Mouse (Mus musculus): ENCODE results near the gene Nfic.

Gene Nfic

DNA sequence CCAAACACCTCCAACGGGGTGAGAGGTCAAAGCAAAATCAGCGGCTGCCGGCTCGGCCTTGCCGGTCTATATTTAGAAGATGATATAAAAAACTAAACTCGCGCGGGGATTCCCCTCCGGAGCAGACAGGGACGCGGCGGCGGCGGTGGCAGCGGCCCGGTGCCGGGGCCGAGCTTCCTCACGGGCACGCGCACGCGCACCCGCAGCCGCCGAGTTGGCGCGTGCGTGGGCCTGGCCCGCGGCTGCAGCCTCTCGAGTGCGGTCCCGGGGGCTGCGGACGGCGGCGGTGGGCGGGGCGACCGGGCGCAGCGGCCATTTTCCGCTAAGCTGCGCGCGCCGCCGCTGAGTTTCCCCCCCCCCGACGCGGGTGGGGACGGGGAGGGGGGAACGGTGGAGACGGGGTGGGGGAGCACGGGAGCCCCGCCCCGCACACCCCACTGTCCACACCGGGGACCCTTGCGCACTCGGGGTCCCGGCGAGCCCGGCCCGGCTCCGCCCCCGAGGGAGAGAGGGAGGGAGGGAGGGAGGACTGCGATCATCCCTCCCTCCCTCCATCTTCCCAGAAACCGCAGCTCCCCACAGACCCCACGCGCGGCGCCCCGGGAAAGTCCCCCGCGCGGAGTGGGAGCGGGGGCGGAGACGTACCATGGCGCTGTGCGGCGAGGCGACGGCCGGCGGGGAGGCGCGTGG lies 25.1 kb downstream of the Nfic start:
- peak; percentile 73 for DNase-seq (ENCODE audit: low spot score)

DNA sequence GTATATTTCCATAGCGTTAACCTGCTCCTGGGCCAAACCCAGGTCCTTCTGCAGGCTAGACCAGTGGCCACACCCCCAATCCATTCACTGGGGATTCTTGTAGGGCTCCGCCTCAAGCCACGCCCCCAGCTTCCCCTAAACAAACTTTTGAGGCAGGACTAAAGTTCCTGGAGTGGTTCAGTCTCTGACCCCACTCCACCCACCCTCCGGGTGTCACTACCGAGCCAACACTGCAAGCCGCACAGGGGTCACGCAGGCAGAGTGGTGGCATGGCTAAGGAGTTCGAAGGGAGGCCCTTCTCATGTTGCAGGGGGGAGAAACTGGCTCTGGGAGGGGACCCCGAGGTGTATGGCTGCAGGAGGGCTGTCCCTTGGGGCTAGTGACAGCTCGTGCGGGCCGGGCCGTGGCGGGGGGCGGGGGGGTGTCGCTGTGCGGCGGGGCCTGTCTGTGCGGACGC lies 25.8 kb downstream of the Nfic start:
- peak; percentile 89 for DNase-seq (ENCODE audit: low spot score)

DNA sequence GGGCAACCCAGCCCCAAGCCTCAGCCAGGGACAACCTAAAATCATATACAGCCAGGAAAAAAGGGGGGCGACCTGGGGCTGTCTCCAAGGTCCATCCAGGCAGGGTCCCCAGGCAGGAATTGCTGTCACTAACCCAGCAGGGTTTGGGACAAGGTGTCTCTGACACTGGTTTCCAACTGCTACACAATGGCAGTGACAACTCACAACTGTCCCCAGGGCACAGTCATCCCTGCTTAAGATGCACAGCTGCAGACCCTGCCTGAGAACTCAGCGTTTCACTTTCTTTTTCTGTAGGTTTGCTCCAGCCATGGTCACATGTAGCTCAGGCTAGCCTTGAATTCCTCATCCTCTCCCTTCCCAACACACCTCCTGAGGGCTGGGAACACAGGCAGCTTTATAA lies 26.3 kb downstream of the Nfic start:
- no peak for DNase-seq (ENCODE audit: low spot score)

DNA sequence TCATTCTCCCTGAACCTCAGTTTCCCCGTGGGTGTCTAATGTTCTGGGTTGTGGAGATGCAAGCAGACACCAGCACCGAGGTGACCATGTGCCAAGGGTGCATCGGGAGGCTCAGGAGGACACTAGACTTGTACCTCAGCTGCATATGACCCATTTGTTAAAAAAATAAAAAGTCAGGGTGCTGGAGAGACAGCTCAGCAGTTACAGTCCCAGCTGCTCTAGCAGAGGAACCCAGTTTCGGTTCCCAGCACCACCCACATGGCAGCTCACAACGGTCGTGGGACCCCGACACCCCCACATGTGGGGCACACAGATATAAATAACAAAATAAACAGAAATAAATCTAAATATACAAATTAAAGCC lies 26.9 kb downstream of the Nfic start:
- no peak for DNase-seq (ENCODE audit: low spot score)

DNA sequence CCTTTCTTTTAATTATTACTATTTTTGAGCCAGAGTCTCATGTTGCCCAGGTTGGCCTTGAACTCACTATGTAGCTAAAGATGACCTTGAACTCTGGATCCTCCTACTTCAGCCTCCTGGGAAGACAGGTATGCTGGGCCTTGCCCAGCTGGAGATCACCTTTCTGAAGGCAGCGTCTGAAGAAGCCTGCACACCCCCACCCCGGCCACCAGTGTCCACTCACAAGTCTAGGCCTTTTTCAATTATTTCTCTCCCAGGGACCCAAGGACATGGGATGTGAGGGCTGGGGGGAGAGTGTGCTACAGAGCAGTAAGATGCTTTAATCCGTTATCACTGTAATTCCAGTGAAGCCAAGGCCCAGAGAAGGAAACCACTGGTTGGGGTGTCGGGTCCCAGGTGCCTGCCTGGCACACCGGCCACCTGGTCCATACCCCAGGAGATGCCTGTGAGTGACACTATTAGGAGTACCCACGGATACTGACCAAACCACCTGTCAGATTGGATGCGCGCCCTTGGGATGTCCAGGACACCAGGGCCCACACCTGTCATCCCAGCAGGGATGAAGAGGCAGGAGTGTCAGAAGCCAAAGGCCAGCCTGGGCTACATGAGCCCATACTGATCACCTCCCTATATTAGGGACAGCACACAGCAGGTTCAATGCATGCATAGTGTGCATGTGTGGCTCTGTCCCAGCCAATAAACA lies 27.5 kb downstream of the Nfic start:
- DNase-seq (ENCODE audit: low spot score), result no peak

DNA sequence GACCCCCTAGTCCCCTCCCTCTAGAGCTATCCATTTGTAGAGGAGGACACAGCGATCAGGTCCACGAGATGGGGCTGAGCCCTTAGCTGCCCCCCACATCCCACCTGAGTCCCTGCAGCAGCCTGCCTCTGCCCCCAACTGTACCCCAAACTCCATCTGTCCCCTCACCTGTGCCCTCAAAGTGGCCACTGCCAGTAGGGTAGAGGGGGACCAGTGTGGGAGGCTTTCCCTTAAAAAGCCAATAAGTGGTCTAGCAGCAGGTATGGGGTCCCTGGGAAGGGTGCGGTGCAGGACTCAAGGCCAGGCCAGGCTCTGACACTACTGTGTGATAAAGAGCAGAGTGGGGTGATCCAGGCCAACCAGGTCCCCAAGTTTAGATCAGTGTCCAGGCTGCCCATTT lies 28.1 kb downstream of the Nfic start:
- no peak for DNase-seq (ENCODE audit: low spot score)

DNA sequence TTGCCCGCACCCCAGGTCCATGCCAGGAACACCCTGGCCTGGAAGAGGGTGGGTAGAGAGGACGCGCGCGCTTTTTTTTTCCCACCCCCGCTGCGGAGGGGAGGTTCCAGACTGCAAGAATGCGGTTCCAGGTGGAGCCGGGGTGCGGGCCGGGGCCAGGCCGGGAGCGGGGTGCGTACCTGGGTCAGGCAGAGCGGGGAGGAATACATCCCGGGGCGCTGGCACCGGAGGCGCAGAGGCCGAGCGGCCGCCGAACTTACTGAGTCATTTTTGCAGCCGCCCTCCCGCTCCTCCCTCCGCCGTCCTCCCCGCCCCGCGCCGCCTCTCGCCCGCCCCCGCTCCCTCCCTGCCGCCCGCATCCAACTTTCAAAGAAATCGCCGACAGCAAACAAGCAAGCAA lies 28.5 kb downstream of the Nfic start:
- no peak for DNase-seq (ENCODE audit: low spot score)

DNA sequence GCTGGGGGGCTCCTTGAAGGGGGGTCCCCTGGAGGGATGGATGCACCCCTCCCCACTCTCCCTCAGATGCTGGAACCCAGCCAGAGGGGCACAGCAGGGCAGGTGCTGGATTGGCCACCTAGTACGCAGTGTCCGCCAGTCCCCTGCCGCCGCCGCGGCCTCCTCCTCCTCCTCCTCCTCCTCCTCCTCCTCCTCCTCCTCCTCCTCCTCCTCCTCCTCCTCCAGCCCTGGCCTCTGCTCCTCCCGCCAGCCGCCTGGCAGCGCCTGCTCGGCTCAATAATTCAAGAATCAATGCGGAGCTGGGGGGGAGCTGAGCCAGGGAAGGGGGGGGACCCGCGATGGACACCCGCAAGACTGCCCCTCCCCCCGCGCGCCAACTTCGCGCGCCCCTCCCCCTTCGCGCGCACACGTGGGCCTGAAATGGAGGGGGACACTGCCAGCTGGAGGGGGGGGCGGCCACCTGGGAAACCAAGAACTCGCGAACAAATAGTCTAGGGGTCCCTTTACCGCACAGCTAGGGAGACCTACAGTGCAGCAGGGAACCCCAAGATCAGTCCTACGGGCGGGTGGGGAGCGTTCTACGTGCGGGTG lies 29.3 kb downstream of the Nfic start:
- no peak for DNase-seq (ENCODE audit: low spot score)

DNA sequence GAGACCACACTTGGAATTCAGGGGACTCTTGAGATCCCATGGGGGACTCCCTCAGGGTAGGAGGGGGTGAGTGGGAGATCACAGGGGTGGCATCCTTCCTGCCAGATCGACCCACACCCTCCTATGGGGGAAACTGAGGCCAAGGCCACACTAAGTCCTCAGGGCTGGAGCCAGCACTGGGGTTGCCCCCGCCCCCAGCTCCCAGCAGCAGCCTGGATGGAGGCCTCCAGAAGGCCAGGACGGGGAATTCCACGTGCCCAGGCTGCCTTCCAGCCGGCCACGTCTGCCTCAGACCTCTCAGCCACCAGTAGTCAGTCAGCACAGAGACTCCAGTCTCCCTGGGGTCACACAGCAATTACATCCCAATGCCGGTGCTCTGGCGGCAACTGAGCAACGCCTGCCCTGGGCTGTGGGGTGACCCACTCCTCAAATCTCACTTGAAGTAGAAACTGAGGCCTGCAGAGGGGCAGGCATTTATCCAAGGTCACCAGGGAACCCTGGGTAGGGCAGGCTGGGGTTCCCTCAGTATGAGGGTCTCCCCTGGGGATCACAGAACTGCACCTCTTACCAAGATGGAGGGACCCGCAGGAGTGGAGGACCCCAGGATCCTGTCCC lies 30.1 kb downstream of the Nfic start:
- DNase-seq (ENCODE audit: low spot score), result peak; percentile 3

DNA sequence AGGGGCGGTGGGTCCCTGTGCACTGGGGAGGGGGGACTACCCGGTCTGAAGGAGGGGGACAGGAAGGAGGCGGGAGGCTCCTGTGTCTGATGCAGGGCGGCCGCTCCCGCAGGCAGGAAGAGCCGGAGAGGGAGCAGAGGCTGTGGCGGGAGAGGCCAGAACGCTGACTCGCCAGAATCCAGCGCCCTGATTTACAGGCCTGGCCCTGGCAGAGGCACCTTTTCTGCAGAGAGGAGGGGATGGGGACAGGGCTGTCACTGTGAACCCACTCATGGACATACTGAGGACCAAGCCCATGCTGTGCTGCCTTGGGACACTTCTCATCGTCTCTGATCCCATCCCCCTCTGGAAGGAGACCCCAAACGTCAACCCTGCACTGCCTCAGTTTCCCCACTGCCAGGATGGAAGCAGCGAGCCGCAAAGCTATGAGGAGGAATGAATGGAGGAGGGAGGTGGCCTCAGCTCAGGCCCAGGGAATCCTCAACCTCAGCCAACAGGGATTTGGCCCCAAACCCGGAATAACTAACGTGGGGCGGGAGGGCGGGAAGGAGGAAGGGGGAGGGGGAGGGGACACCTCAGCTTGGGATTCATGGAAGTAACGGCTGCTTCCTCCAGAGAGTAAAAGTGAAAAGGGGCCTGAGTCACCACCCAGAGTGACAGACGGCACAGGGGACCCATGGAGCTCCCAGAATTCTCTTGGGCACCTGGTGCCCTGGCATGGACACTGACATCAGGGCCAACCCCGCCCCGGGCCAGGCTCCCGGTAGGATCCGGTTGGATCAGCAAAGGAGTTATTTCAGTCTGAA lies 31.0 kb downstream of the Nfic start:
- DNase-seq (ENCODE audit: low spot score), result peak; percentile 7

DNA sequence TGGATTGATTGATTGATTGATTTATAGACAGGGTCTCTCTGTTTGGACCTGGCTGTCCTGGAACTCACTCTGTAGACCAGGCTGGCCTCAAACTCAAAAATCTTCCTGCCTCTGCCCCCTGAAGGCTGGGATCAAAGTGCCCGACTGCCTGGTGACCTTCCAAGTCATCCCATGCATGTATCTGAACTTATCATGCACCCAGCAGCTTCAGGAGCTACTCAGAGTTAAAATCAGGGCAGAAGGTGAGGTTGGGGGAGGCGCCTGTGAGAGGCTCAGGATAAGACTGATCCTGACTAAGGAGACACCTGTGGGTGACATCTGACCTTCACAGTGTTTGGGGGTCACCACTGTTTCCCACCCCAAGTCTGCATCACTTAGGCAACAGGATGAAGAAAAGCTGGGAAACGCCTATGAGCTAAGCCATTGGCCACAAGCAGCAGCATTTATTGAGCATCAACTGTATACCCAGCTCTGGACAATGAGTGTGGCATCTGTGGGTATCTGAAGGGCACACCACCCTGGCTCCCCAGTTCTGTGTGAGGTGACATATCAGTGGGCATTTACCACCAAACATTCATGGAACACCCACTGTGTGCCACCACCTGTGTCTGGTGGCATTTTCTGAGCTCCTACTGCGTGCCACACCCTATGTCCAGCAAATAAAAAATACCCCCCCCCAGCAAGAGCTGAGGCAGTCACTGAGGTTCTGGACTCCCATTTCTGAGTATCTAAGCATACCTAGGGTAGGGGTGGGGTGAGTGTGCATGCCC lies 31.8 kb downstream of the Nfic start:
- no peak for DNase-seq (ENCODE audit: low spot score)

DNA sequence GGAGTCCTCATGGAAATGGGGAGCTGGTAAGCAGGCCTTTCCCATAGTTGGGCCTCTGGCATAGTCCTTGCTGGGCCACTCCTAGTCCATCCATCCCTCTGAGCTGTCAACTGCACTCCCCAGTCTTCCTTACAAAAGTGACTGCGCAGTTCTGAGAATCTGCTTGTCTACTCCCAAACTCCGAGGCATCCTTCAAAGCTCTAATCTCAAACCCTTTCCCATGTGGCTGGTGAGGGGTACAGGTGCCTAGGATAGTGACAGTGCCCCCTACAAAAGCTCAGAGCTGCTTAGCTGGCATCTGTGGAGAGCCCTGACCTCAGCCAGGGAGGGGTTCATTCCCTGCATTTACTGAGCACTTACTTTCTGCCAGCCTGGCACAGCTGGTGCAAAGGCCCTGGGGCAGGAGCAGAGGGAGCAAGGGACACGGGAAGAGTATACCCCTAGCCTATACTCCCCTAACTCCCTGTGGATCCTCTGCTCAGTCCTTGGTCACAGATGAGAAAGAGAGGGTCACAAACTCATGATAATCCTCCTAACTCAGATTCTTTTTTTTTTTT lies 32.7 kb downstream of the Nfic start:
- DNase-seq (ENCODE audit: low spot score), result no peak

DNA sequence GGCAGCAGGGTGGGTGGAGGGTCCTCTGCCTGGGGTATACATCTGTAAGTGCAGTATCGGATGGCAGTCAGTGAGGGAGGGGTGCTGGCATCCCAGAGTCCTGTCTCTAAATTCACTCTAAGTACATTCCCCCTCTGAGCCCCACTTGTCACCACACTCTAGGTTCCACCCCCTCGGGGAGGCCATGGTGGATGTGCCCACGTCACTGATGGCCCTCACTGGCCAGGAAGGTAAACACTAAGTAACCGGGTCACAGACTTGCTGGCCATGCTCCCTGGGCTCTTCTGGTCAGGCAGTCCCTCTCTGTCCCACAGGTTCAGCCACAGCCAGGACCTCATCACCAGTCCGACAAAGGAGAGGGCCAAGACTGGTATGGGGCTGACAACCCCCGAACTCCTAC lies 33.2 kb downstream of the Nfic start:
- DNase-seq (ENCODE audit: low spot score), result no peak

DNA sequence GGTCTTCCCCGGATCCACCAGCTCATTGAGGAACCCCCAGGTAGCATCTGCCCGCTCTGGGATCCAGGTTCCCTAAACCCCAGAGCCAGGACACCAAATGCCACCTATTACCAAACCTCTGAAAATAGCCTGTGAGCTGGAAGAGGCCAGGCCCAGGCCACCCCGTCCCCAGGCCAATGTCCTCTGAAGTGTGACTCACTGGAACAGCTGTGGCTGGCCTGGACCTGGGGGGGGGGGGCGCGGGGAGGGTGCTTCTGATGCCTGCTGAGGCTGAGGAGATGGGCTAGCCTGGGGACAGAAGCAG lies 33.7 kb downstream of the Nfic start:
- no peak for DNase-seq (ENCODE audit: low spot score)

DNA sequence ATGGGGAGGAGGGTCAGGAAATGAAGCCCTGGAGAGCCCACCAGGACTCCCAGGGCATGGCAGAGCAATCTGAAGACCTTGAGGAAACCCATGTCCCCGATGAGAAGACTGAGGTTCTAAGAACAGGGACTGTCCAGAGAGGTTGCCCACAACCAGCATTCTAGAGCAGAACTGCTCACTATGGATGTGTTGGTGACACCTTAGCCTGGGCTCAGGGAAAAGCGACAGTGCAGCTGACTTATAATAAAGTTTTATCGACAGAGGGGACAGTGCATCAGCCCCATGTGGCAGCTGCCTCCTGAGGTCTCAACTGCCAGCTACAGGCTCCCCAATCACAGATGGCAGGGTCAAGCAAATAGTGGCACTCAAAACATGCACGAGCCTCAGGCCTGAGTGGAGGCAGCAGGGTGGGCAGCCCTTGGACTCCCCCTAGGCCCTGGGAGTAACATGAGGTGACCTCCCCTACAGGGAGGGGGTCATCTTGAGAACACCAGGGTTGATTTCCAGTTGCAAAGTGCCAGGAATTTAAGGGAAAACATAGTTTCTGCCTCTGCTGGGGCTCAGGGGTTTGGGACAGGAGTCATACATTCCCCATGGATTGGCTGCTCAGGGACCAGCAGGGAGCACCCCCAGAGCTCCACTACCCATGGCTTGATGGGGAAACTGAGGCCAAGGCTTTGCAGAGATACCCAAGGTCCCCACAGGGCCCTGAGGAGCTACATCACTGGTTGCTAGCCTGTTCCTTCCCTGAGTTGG lies 34.2 kb downstream of the Nfic start:
- DNase-seq (ENCODE audit: low spot score), result no peak

DNA sequence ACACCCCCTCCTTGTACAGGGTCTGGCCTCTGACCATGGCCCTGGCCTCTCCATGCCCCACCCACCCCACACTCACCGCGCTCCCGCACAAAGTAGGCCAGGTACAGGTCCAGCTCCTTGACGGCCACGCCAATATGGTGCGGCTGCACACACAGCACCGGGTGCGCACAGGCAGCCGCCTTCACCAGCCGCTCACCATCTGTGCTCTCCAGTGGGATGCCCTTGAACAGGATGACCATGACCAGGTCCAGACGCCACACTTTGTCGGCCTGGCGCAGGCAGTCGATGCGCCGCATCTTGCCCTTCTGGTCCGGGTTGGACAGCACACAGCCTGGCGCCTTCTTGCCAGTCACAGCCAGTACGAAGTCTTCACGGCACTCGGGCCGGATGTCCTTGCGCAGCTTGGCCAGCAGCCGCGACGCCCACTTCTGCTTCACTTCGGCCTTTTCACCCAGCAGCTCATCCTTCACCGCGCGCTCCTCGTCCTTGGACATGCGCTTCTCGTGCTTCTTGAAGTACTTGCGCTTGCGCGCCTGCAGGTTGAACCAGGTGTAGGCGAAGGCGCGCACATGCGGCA lies 35.2 kb downstream of the Nfic start:
- peak; percentile 4 for DNase-seq (ENCODE audit: low spot score)

DNA sequence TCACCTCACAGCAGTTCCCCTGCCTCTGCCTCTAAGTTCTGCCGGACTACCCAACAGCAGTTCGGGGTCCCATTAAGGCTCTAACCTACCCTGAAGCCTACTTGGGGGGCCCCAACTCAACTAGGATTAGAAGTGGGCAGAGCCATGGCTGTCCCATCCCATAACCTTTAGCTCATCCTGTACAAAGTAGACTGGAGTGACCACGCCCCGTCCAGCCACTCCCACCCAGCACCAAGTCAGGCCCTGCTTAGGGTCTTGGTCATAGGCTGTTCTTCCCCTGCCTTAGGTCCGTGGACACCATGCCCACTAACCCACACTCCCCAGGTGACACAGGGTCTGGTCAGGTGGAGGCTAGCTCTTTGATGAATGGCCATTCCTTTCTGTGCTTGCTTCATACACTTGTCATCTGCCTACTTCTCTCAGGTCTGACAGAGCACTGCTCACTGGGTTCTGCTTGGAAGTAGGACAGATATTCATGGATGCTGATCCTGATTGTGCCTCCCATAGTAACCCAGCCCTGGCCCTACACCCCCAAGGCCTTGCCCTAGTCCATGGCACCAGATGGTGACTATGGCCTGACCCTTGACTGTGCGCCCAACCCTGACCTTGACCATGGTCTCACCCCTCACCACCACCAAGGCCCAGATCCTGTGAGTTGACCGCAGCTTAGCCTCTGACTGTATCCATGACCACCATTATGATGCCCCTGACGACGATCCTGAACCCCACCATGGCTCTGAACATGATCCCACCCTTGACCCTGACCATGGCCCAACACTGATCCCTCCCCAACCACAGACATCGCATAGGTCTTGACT lies 36.1 kb downstream of the Nfic start:
- DNase-seq (ENCODE audit: low spot score), result no peak

DNA sequence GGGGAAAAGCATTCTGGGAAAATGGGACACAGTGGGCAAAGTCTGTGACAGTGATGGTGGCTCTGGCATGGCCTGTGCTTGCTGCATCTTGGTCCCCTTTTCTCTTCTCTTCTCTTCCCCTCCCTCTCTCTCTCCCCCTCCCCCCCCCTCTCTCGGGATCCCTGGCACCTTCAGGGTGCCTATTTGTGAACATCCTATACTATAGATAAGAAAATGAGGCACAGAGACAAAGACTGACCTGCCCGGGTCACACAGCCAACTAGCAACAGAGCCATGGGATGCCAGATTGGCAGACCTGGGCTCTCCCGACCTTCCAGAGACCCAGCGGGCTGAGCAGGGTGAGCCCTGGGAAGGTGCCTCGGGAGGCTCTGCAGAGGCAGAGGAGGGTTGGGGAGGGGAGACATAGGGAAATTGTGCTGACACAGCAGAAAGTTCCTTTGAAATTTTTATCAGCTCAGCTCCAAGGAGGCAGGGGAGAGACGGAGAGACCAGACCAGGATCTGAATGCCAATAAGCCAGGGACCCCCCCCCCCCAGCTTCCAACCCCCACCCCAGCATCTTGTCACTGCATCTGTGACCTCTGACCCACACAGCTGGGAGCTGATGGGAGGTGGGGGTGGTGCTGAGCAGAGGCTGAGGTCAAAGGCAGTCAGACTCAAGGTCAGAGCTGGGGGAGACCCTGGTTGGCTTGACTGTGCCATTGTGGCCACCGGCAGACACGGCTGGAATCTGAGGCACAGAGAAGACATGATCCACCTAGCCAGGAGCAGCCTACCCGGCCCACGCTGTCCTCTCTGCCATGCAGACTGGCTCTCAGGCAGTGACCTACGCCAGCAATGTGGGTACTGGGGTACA lies 37.0 kb downstream of the Nfic start:
- no peak for DNase-seq (ENCODE audit: low spot score)
